Mouse (Mus musculus) kidney, adult 18-20 months (tissue): ENCODE data around the gene Pcsk5.

Experiments
- DNase-seq: peaks from one replicate; pipeline ENCODE4 v3.0.0; 2021

Pcsk5 gene

GRCm38 (mm10) chr19:17732676-17733277, 104.7 kb downstream of the Pcsk5 start:
- DNase-seq: no peak

- DNase-seq: no peak
Measured at GRCm38 (mm10) chr19:17717066-17717465, 120.4 kb downstream of the Pcsk5 start.

- no peak for DNase-seq
Measured at GRCm38 (mm10) chr19:17715281-17715955, 122.0 kb downstream of the Pcsk5 start.

GRCm38 (mm10) chr19:17691626-17692025, 145.8 kb downstream of the Pcsk5 start:
- DNase-seq: no peak

GRCm38 (mm10) chr19:17678371-17678770, 159.1 kb downstream of the Pcsk5 start:
- no peak for DNase-seq

- no peak for DNase-seq
Measured at GRCm38 (mm10) chr19:17662676-17663075, 174.8 kb downstream of the Pcsk5 start.

GRCm38 (mm10) chr19:17662271-17662670, 175.2 kb downstream of the Pcsk5 start:
- no peak for DNase-seq

- DNase-seq: no peak
Measured at GRCm38 (mm10) chr19:17659321-17659720, 178.1 kb downstream of the Pcsk5 start.

GRCm38 (mm10) chr19:17650831-17651502, 186.5 kb downstream of the Pcsk5 start:
- DNase-seq: no peak

GRCm38 (mm10) chr19:17649967-17650366, 187.5 kb downstream of the Pcsk5 start:
- DNase-seq: no peak

- DNase-seq: no peak
Measured at GRCm38 (mm10) chr19:17643128-17643797, 194.2 kb downstream of the Pcsk5 start.

GRCm38 (mm10) chr19:17635984-17636383, 201.4 kb downstream of the Pcsk5 start:
- no peak for DNase-seq

- no peak for DNase-seq
Measured at GRCm38 (mm10) chr19:17615646-17616045, 221.8 kb downstream of the Pcsk5 start.

- no peak for DNase-seq
Measured at GRCm38 (mm10) chr19:17606510-17606909, 230.9 kb downstream of the Pcsk5 start.

GRCm38 (mm10) chr19:17606093-17606492, 231.3 kb downstream of the Pcsk5 start:
- no peak for DNase-seq

GRCm38 (mm10) chr19:17603322-17603721, 234.1 kb downstream of the Pcsk5 start:
- no peak for DNase-seq

GRCm38 (mm10) chr19:17600347-17600746, 237.1 kb downstream of the Pcsk5 start:
- no peak for DNase-seq

- no peak for DNase-seq
Measured at GRCm38 (mm10) chr19:17592790-17593189, 244.6 kb downstream of the Pcsk5 start.

GRCm38 (mm10) chr19:17591335-17591734, 246.1 kb downstream of the Pcsk5 start:
- DNase-seq: peak; percentile 12

GRCm38 (mm10) chr19:17590314-17590713, 247.1 kb downstream of the Pcsk5 start:
- no peak for DNase-seq

GRCm38 (mm10) chr19:17577412-17577811, 260.0 kb downstream of the Pcsk5 start:
- DNase-seq: no peak

- no peak for DNase-seq
Measured at GRCm38 (mm10) chr19:17574564-17574963, 262.9 kb downstream of the Pcsk5 start.

- DNase-seq: no peak
Measured at GRCm38 (mm10) chr19:17572315-17572714, 265.1 kb downstream of the Pcsk5 start.

- no peak for DNase-seq
Measured at GRCm38 (mm10) chr19:17570936-17571335, 266.5 kb downstream of the Pcsk5 start.
